Mouse (Mus musculus): Measurements from ENCODE around the gene Tbxas1.

The Tbxas1 gene

GRCm38 (mm10) chr6:38853561-38853992 lies 21.6 kb upstream of the Tbxas1 start:
- DNase-seq (ENCODE audit: low spot score in 2 of 2), result no peak

- DNase-seq (ENCODE audit: low spot score in 2 of 2), result no peak
Observed at GRCm38 (mm10) chr6:38859819-38860218, 15.4 kb upstream of the Tbxas1 start.

- no peak for DNase-seq (ENCODE audit: low spot score in 2 of 2)
Observed at GRCm38 (mm10) chr6:38860301-38860700, 14.9 kb upstream of the Tbxas1 start.

- no peak for DNase-seq (ENCODE audit: low spot score in 2 of 2)
Observed at GRCm38 (mm10) chr6:38863595-38863994, 11.6 kb upstream of the Tbxas1 start.

GRCm38 (mm10) chr6:38865805-38866204 lies 9.4 kb upstream of the Tbxas1 start:
- no peak for DNase-seq (ENCODE audit: low spot score in 2 of 2)

GRCm38 (mm10) chr6:38866357-38866756 lies 8.8 kb upstream of the Tbxas1 start:
- DNase-seq (ENCODE audit: low spot score in 2 of 2), result no peak

GRCm38 (mm10) chr6:38866761-38867160 lies 8.4 kb upstream of the Tbxas1 start:
- DNase-seq (ENCODE audit: low spot score in 2 of 2), result no peak

- no peak for DNase-seq (ENCODE audit: low spot score in 2 of 2)
Observed at GRCm38 (mm10) chr6:38867291-38867690, 7.9 kb upstream of the Tbxas1 start.

GRCm38 (mm10) chr6:38868974-38869373 lies 6.2 kb upstream of the Tbxas1 start:
- no peak for DNase-seq (ENCODE audit: low spot score in 2 of 2)

GRCm38 (mm10) chr6:38870070-38870469 lies 5.1 kb upstream of the Tbxas1 start:
- DNase-seq (ENCODE audit: low spot score in 2 of 2), result no peak

GRCm38 (mm10) chr6:38871051-38871450 lies 4.2 kb upstream of the Tbxas1 start:
- peak in 1 of 2 experiments; percentile 42 for DNase-seq (ENCODE audit: low spot score in 2 of 2)

GRCm38 (mm10) chr6:38873316-38873715 lies 1.9 kb upstream of the Tbxas1 start:
- no peak for DNase-seq (ENCODE audit: low spot score in 2 of 2)

GRCm38 (mm10) chr6:38874035-38874434 lies 1.2 kb upstream of the Tbxas1 start:
- DNase-seq (ENCODE audit: low spot score in 2 of 2), result peak; percentile 72 to 80

- DNase-seq (ENCODE audit: low spot score in 2 of 2), result peak; percentile 56 to 67
Observed at GRCm38 (mm10) chr6:38874565-38875257, 493 bp upstream of the Tbxas1 start.

- peak; percentile 83 to 89 for DNase-seq (ENCODE audit: low spot score in 2 of 2)
Observed at GRCm38 (mm10) chr6:38876071-38876911, 1.1 kb downstream of the Tbxas1 start, which contains the start of gene Hipk2. Gene Hipk2 (minus strand): TSS chr6:38876165.

- DNase-seq (ENCODE audit: low spot score in 2 of 2), result no peak
Observed at GRCm38 (mm10) chr6:38877674-38878073, 2.5 kb downstream of the Tbxas1 start.

- no peak for DNase-seq (ENCODE audit: low spot score in 2 of 2)
Observed at GRCm38 (mm10) chr6:38881468-38881867, 6.3 kb downstream of the Tbxas1 start.

GRCm38 (mm10) chr6:38881975-38882374 lies 6.8 kb downstream of the Tbxas1 start:
- DNase-seq (ENCODE audit: low spot score in 2 of 2), result no peak

GRCm38 (mm10) chr6:38882728-38883171 lies 7.5 kb downstream of the Tbxas1 start:
- DNase-seq (ENCODE audit: low spot score in 2 of 2), result no peak

GRCm38 (mm10) chr6:38884482-38884881 lies 9.3 kb downstream of the Tbxas1 start:
- DNase-seq (ENCODE audit: low spot score in 2 of 2), result no peak

GRCm38 (mm10) chr6:38885132-38885531 lies 9.9 kb downstream of the Tbxas1 start:
- DNase-seq (ENCODE audit: low spot score in 2 of 2), result no peak

- DNase-seq (ENCODE audit: low spot score in 2 of 2), result no peak
Observed at GRCm38 (mm10) chr6:38887436-38887835, 12.2 kb downstream of the Tbxas1 start.

- no peak for DNase-seq (ENCODE audit: low spot score in 2 of 2)
Observed at GRCm38 (mm10) chr6:38889156-38889555, 14.0 kb downstream of the Tbxas1 start.

All from spleen, postnatal 10 days (tissue).